Mouse (Mus musculus) lung, embryonic 14.5 days (tissue): ENCODE data around the gene Snta1. TPM values are rescaled to one million over a fixed set of nuclear protein-coding genes. Genes with fewer than 3 reads are reported as not detected.

Source experiments
- ATAC-seq: fragments of 200-750 bp; cut with Nextera tagmentation; 2 replicates; pipeline ENCODE4 v1.8.0; 2017; ENCODE audit warnings: mild to moderate bottlenecking, moderate TSS enrichment, moderate library complexity; ENCODE audit not compliant: insufficient read depth
- DNase-seq: peaks from one replicate; pipeline ENCODE4 v3.0.0-alpha.2; 2015
- H3K27ac ChIP-seq: fragments of 300-500 bp; sonication (generic); 2 replicates; pipeline ENCODE4 v1.5.1; 2014; ENCODE audit warnings: low read depth, mild to moderate bottlenecking, moderate library complexity
- H3K27me3 ChIP-seq: fragments of 300-500 bp; sonication (generic); 2 replicates; pipeline ENCODE4 v1.6.1; 2014; ENCODE audit warnings: low read length, control low read depth; ENCODE audit not compliant: insufficient read depth
- H3K36me3 ChIP-seq: fragments of 300-500 bp; sonication (generic); 2 replicates; pipeline ENCODE4 v1.6.1; 2014; ENCODE audit warnings: control low read depth; ENCODE audit not compliant: insufficient read depth
- H3K4me1 ChIP-seq: fragments of 300-500 bp; sonication (generic); 2 replicates; pipeline ENCODE4 v1.6.1; 2014; ENCODE audit warnings: antibody characterized with exemption, control low read depth; ENCODE audit not compliant: insufficient read depth
- H3K4me2 ChIP-seq: fragments of 300-500 bp; sonication (generic); 2 replicates; pipeline ENCODE4 v1.6.1; 2014; ENCODE audit warnings: mild to moderate bottlenecking
- H3K4me3 ChIP-seq: fragments of 300-500 bp; sonication (generic); 2 replicates; pipeline ENCODE4 v1.5.1; 2014; ENCODE audit warnings: low read depth, low read length
- H3K9ac ChIP-seq: fragments of 300-500 bp; sonication (generic); 2 replicates; pipeline ENCODE4 v1.6.1; 2014
- H3K9me3 ChIP-seq: fragments of 300-500 bp; sonication (generic); 2 replicates; pipeline ENCODE4 v1.6.1; 2016; ENCODE audit warnings: low read depth, low read length, control low read depth
- CTCF ChIP-seq: IDR thresholded peaks from 2 replicates; pipeline ENCODE4 v1.5.1; 2016; ENCODE audit warnings: antibody characterized with exemption, low read depth
- WGBS: fragments of 180-500 bp; shearing (Covaris S2); extraction: QIAGEN DNeasy Blood & Tissue Kit; methylation state at CpG from one replicate; pipeline ENCODE4 v1.1.7; 2014; 5-methylcytosine and 5-hydroxymethylcytosine counted together
- polyA plus RNA-seq: library from polyadenylated mRNA; unstranded; fragments of >200 nt; fragmentation: Nextera tagmentation; extraction: Ambion mirVana; gene quantifications from 2 replicates; pipeline ENCODE4 v1.2.1, GENCODE M21; 2014

The Snta1 gene
- polyA plus RNA-seq, 1 experiment from 2014 or later: 3.8 TPM

DNA sequence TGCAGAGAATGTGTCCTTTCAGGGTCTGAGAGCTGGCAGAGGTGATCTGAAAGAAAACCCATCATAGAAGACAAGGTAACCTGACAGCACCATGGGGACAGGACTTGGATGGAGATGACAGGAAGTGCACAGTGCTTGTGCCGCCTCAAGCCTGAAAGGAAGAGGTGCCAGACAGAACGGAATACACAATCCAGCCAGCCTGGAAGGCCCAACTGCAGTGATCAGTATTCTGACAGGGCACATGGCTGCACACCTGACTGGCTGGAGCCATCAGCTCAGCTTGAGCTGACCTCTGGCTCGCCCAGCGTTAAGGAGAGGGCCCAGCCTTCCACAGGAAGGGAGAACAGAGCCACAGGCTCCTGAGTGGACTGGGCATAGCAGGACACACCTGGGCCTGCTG is 72.3 kb downstream of the Snta1 start:
- no peak overlapping the region for H3K4me2 ChIP-seq
- H3K27me3 ChIP-seq: no peaks in the 10 kb centered on the region
- no peak overlapping the region for H3K4me3 ChIP-seq
- DNase-seq (no peak), ATAC-seq (no peak)
- H3K9ac ChIP-seq: no peak overlapping the region
- no peaks in the 10 kb centered on the region for H3K4me1 ChIP-seq
- no peaks in the 10 kb centered on the region for H3K9me3 ChIP-seq
- H3K27ac ChIP-seq: no peak overlapping the region
- TF ChIP-seq CTCF: no peak
- peaks cover 16% of the 10 kb centered on the region; the same call in 1 of the 2 replicates for H3K36me3 ChIP-seq
- WGBS: 82% methylated on average over 4 of the region's 4 CpGs

GRCm38 (mm10) chr2:154326852-154327251 is 81.0 kb downstream of the Snta1 start:
- no peak overlapping the region for H3K9ac ChIP-seq
- no peak overlapping the region for H3K4me3 ChIP-seq
- H3K9me3 ChIP-seq: no peaks in the 10 kb centered on the region
- no peak overlapping the region for H3K4me2 ChIP-seq
- H3K36me3 ChIP-seq: no peaks in the 10 kb centered on the region
- DNase-seq: no peak
- ATAC-seq: no peak
- WGBS: 73% methylated on average over 3 of the region's 3 CpGs
- H3K4me1 ChIP-seq: no peaks in the 10 kb centered on the region
- TF ChIP-seq CTCF: no peak
- no peak overlapping the region for H3K27ac ChIP-seq
- no peaks in the 10 kb centered on the region for H3K27me3 ChIP-seq

Other genes with a start within 250 kb of the Snta1 start
- gene Bpifa5, start 245.5 kb downstream of the Snta1 start, polyA plus RNA-seq: not detected in 2 replicates
- gene Bpifb1, start 217.3 kb downstream of the Snta1 start, polyA plus RNA-seq: 0.49 and 0.74 TPM in 2 replicates
- gene Bpifb5, start 184.4 kb downstream of the Snta1 start, polyA plus RNA-seq: 1.4 and 2.0 TPM in 2 replicates
- not detected in 2 replicates for gene Bpifb9a, start 150.2 kb downstream of the Snta1 start, polyA plus RNA-seq
- not detected in 2 replicates for gene Bpifb9b, start 100.9 kb downstream of the Snta1 start, polyA plus RNA-seq
- 11.2 and 13.1 TPM in 2 replicates for gene Cdk5rap1, start 35.1 kb downstream of the Snta1 start, polyA plus RNA-seq
- gene Cbfa2t2, start 28.4 kb upstream of the Snta1 start, polyA plus RNA-seq: 39.8 and 40.5 TPM in 2 replicates
- 1.2 and 1.4 TPM in 2 replicates for gene 1700003F12Rik, start 139.0 kb upstream of the Snta1 start, polyA plus RNA-seq
- gene Actl10, start 143.7 kb upstream of the Snta1 start, polyA plus RNA-seq: 0.36 and 0.37 TPM in 2 replicates
- gene Necab3, start 150.8 kb upstream of the Snta1 start, polyA plus RNA-seq: 2.6 and 3.2 TPM in 2 replicates
- 12.4 and 13.6 TPM in 2 replicates for gene E2f1, start 161.8 kb upstream of the Snta1 start, polyA plus RNA-seq
- 24.1 and 25.9 TPM in 2 replicates for gene Pxmp4, start 195.6 kb upstream of the Snta1 start, polyA plus RNA-seq
- 1.0 and 1.1 TPM in 2 replicates for gene Zfp341, start 205.2 kb upstream of the Snta1 start, polyA plus RNA-seq
- gene 4930519P11Rik, start 205.3 kb upstream of the Snta1 start, polyA plus RNA-seq: 0.72 and 0.83 TPM in 2 replicates
- gene Chmp4b, start 243.6 kb upstream of the Snta1 start, polyA plus RNA-seq: 14.9 and 15.0 TPM in 2 replicates